Mouse (Mus musculus): ENCODE measurements around the gene Gm40193. TPM values are rescaled to one million over a fixed set of nuclear protein-coding genes. Genes with fewer than 3 reads are reported as not detected.
"Not testable (repeated sequence)": the region's sequence is repeated elsewhere in the genome, so short reads cannot be mapped to it uniquely, and the experiment has no call there.

Gene Gm40193
- polyA plus RNA-seq, 1 experiment from 2014 or later, result not detected

GRCm38 (mm10) chr11:70539877-70540587, 7.3 kb upstream of the Gm40193 start, which contains the start of gene Pld2:
Gene Pld2 (plus strand): TSS chr11:70540064.
- H3K4me2 ChIP-seq (replicated peaks), result peak within 1 kb of the TSS; percentile 71
- H3K36me3 ChIP-seq, result no peaks in the 10 kb centered on the region
- H3K27me3 ChIP-seq, result peaks cover 45% of the 10 kb centered on the region
- under 1% methylated on average over 60 of the region's 65 CpGs for WGBS
- peak within 1 kb of the TSS; percentile 50 for H3K9ac ChIP-seq (replicated peaks)
- H3K4me1 ChIP-seq, result 0 out of 2 replicates have a peak, but pooled peaks cover 8% of the 10 kb centered on the region
- no peak within 1 kb of the TSS for H3K27ac ChIP-seq (replicated peaks)
- H3K9me3 ChIP-seq, result no peaks in the 10 kb centered on the region
- ATAC-seq (ENCODE audit: low FRiP score, low read depth), result peak; percentile 77
- peak within 1 kb of the TSS; percentile 49 for H3K4me3 ChIP-seq

- no peaks in the 10 kb centered on the region for H3K36me3 ChIP-seq
- WGBS, result 20% methylated on average over 9 of the region's 9 CpGs
- peak overlapping the region; percentile 49 for H3K4me3 ChIP-seq
- peak overlapping the region; percentile 50; the same call in 1 of the 2 replicates for H3K9ac ChIP-seq (replicated peaks)
- H3K4me2 ChIP-seq (replicated peaks), result peak overlapping the region; percentile 71
- no peaks in the 10 kb centered on the region for H3K9me3 ChIP-seq
- ATAC-seq (ENCODE audit: low FRiP score, low read depth), result no peak
- H3K27me3 ChIP-seq, result peaks cover 45% of the 10 kb centered on the region
- H3K4me1 ChIP-seq, result 0 out of 2 replicates have a peak, but pooled peaks cover 8% of the 10 kb centered on the region
- no peak overlapping the region for H3K27ac ChIP-seq (replicated peaks)
Observed at GRCm38 (mm10) chr11:70539423-70539822, 6.7 kb upstream of the Gm40193 start.

- peaks cover 33% of the 10 kb centered on the region for H3K36me3 ChIP-seq
- H3K9ac ChIP-seq (replicated peaks); H3K27ac ChIP-seq (replicated peaks); H3K9me3 ChIP-seq; H3K4me2 ChIP-seq (replicated peaks); H3K4me3 ChIP-seq; H3K4me1 ChIP-seq; H3K27me3 ChIP-seq; ATAC-seq (ENCODE audit: low FRiP score, low read depth): not testable (repeated sequence)
- 77% methylated on average over 2 of the region's 2 CpGs for WGBS
Observed at GRCm38 (mm10) chr11:70531065-70531464, 1.7 kb downstream of the Gm40193 start.

GRCm38 (mm10) chr11:70528610-70529009, 4.1 kb downstream of the Gm40193 start:
- 88% methylated on average over 7 of the region's 7 CpGs for WGBS
- Histone ChIP-seq H3K4me2 (replicated peaks) (no peak overlapping the region), H3K27ac (replicated peaks) (no peak overlapping the region), H3K9ac (replicated peaks) (no peak overlapping the region), H3K4me1 (peaks cover 10% of the 10 kb centered on the region), H3K4me3 (no peak overlapping the region), H3K27me3 (no peaks in the 10 kb centered on the region), H3K9me3 (no peaks in the 10 kb centered on the region), H3K36me3 (peaks cover 33% of the 10 kb centered on the region)
- ATAC-seq (ENCODE audit: low FRiP score, low read depth), result no peak

- peak overlapping the region; percentile 87 for H3K4me2 ChIP-seq (replicated peaks)
- H3K9ac ChIP-seq (replicated peaks), result peak overlapping the region; percentile 82
- no peak for ATAC-seq (ENCODE audit: low FRiP score, low read depth)
- H3K27ac ChIP-seq (replicated peaks), result no peak overlapping the region
- peaks cover 10% of the 10 kb centered on the region for H3K4me1 ChIP-seq
- no peaks in the 10 kb centered on the region for H3K9me3 ChIP-seq
- no peaks in the 10 kb centered on the region for H3K27me3 ChIP-seq
- peaks cover 33% of the 10 kb centered on the region for H3K36me3 ChIP-seq
- peak overlapping the region; percentile 76 for H3K4me3 ChIP-seq
- WGBS, result 86% methylated on average over 12 of the region's 12 CpGs
Observed at GRCm38 (mm10) chr11:70526211-70526610, 6.5 kb downstream of the Gm40193 start.

GRCm38 (mm10) chr11:70525726-70526125, 7.0 kb downstream of the Gm40193 start:
- WGBS, result 2% methylated on average over 12 of the region's 12 CpGs
- Histone ChIP-seq H3K27ac (replicated peaks) (no peak overlapping the region; the same call in 1 of the 2 replicates), H3K36me3 (peaks cover 33% of the 10 kb centered on the region), H3K4me1 (peaks cover 10% of the 10 kb centered on the region), H3K9me3 (no peaks in the 10 kb centered on the region), H3K9ac (replicated peaks) (peak overlapping the region; percentile 82), H3K4me3 (peak overlapping the region; percentile 76), H3K27me3 (no peaks in the 10 kb centered on the region), H3K4me2 (replicated peaks) (peak overlapping the region; percentile 87)
- no peak for ATAC-seq (ENCODE audit: low FRiP score, low read depth)

- H3K9ac ChIP-seq (replicated peaks), result peak within 1 kb of the TSS; percentile 82
- H3K27me3 ChIP-seq, result peaks cover 5% of the 10 kb centered on the region
- peaks cover 33% of the 10 kb centered on the region for H3K36me3 ChIP-seq
- H3K4me2 ChIP-seq (replicated peaks), result peak within 1 kb of the TSS; percentile 87
- H3K4me1 ChIP-seq, result peaks cover 13% of the 10 kb centered on the region
- H3K9me3 ChIP-seq, result no peaks in the 10 kb centered on the region
- peak within 1 kb of the TSS; percentile 76 for H3K4me3 ChIP-seq
- H3K27ac ChIP-seq (replicated peaks), result no peak within 1 kb of the TSS; the same call in 1 of the 2 replicates
- peak; percentile 93 for ATAC-seq (ENCODE audit: low FRiP score, low read depth)
- under 1% methylated on average over 24 of the region's 26 CpGs for WGBS
Observed at GRCm38 (mm10) chr11:70525184-70525678, 7.5 kb downstream of the Gm40193 start, which contains the start of gene Psmb6. Gene Psmb6 (plus strand): TSS chr11:70525367.

GRCm38 (mm10) chr11:70524782-70525181, 8.0 kb downstream of the Gm40193 start:
- H3K4me1 ChIP-seq, result peaks cover 17% of the 10 kb centered on the region
- no peak overlapping the region for H3K9ac ChIP-seq (replicated peaks)
- H3K27me3 ChIP-seq, result peaks cover 9% of the 10 kb centered on the region
- peak overlapping the region; percentile 37 for H3K4me3 ChIP-seq
- no peaks in the 10 kb centered on the region for H3K9me3 ChIP-seq
- peaks cover 33% of the 10 kb centered on the region for H3K36me3 ChIP-seq
- H3K4me2 ChIP-seq (replicated peaks), result peak overlapping the region; percentile 51
- WGBS, result 8% methylated on average over 8 of the region's 8 CpGs
- no peak overlapping the region for H3K27ac ChIP-seq (replicated peaks)
- ATAC-seq (ENCODE audit: low FRiP score, low read depth), result no peak; the same call in none of the 2 replicates

GRCm38 (mm10) chr11:70523306-70523989, 9.3 kb downstream of the Gm40193 start:
- not testable (repeated sequence) for H3K4me3 ChIP-seq; H3K9me3 ChIP-seq; H3K27ac ChIP-seq (replicated peaks); ATAC-seq (ENCODE audit: low FRiP score, low read depth); H3K9ac ChIP-seq (replicated peaks); H3K4me2 ChIP-seq (replicated peaks)
- peaks cover 18% of the 10 kb centered on the region for H3K27me3 ChIP-seq
- 92% methylated on average over 8 of the region's 8 CpGs for WGBS
- peaks cover 24% of the 10 kb centered on the region for H3K36me3 ChIP-seq
- H3K4me1 ChIP-seq, result peaks cover 17% of the 10 kb centered on the region

- H3K27ac ChIP-seq (replicated peaks), result peak overlapping the region; percentile 54
Observed at GRCm38 (mm10) chr11:70520178-70520769, 12.5 kb downstream of the Gm40193 start.

GRCm38 (mm10) chr11:70518923-70519322, 13.8 kb downstream of the Gm40193 start, which contains the start of gene Gltpd2:
Gene Gltpd2 (plus strand): TSS chr11:70519196.
- Histone ChIP-seq H3K36me3 (no peaks in the 10 kb centered on the region), H3K9me3 (no peaks in the 10 kb centered on the region), H3K27ac (replicated peaks) (peak within 1 kb of the TSS; percentile 54; the same call in 1 of the 2 replicates), H3K4me1 (0 out of 2 replicates have a peak, but pooled peaks cover 7% of the 10 kb centered on the region), H3K27me3 (peaks cover 18% of the 10 kb centered on the region), H3K4me2 (replicated peaks) (peak within 1 kb of the TSS; percentile 46), H3K9ac (replicated peaks) (peak within 1 kb of the TSS; percentile 54), H3K4me3 (peak within 1 kb of the TSS; percentile 29)
- ATAC-seq (ENCODE audit: low FRiP score, low read depth), result no peak
- 81% methylated on average over 10 of the region's 10 CpGs for WGBS

More at GRCm38 (mm10) chr11:70520178-70520769, 12.5 kb downstream of the Gm40193 start:
- Histone ChIP-seq H3K27me3 (peaks cover 18% of the 10 kb centered on the region), H3K4me1 (0 out of 2 replicates have a peak, but pooled peaks cover 7% of the 10 kb centered on the region), H3K9me3 (no peaks in the 10 kb centered on the region), H3K9ac (replicated peaks) (peak overlapping the region; percentile 54), H3K36me3 (no peaks in the 10 kb centered on the region), H3K4me2 (replicated peaks) (peak overlapping the region; percentile 46), H3K4me3 (peak overlapping the region; percentile 29)
- WGBS, result 10% methylated on average over 41 of the region's 41 CpGs
- peak; percentile 47 for ATAC-seq (ENCODE audit: low FRiP score, low read depth)

Data from midbrain, embryonic 12.5 days (tissue).